Mouse (Mus musculus) megakaryocyte, adult 5-6 weeks (primary cell): Measurements from ENCODE around the gene Mgll. TPM values are rescaled to one million over a fixed set of nuclear protein-coding genes. Genes with fewer than 3 reads are reported as not detected.
A peak's percentile ranks its signal among the peaks of the same experiment; 100 is the strongest.

Experiments
- ATAC-seq: 2 replicates; pipeline ENCODE4 v1.8.0; 2016; ENCODE audit warnings: mild to moderate bottlenecking, inconsistent platforms; ENCODE audit not compliant: poor library complexity, severe bottlenecking
- total RNA-seq, 2 experiments: library from RNA; stranded (forward) in 1 of 2; stranded (reverse) in 1 of 2; fragments of 153-499, 151-499 nt in 1 of 2; fragments of 221-1000, 200-1000 nt in 1 of 2; gene quantifications; 2 replicates each; pipeline versions ENCODE4 v1.2.3 to v1.2.4; 2015 to 2017

Gene Mgll
- total RNA-seq, 2 experiments from 2014 or later = 3.7 to 4.2 TPM

DNA sequence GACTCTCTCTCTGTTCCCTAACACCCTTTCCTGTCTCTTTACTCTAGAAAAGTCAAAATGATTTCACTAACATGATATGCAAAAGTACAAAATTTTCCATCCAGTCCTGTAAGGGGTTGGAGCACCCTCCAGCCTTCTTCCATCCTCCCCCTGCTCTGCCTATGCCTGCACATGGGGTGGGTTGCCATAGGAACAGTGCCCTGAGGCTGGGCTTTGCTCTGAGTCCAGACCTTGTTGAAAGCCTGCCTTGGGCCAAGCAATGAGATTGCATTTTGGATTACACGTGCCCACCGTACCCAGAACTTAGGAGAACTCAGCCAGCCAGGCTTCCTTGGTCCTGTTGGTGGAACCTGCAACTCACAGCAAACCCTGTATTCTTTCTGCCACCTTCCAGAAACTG is 69.0 kb downstream of the Mgll start:
- ATAC-seq = no peak

- no peak for ATAC-seq
These were observed 69.7 kb downstream of the Mgll start for GRCm38 (mm10) chr6:88793872-88794271.

GRCm38 (mm10) chr6:88794561-88794971 is 70.4 kb downstream of the Mgll start:
- no peak for ATAC-seq

- no peak for ATAC-seq
These were observed 76.0 kb downstream of the Mgll start for GRCm38 (mm10) chr6:88800191-88800590.

GRCm38 (mm10) chr6:88800735-88801134 is 76.5 kb downstream of the Mgll start:
- no peak for ATAC-seq

- no peak for ATAC-seq
These were observed 78.8 kb downstream of the Mgll start for GRCm38 (mm10) chr6:88803051-88803450.

DNA sequence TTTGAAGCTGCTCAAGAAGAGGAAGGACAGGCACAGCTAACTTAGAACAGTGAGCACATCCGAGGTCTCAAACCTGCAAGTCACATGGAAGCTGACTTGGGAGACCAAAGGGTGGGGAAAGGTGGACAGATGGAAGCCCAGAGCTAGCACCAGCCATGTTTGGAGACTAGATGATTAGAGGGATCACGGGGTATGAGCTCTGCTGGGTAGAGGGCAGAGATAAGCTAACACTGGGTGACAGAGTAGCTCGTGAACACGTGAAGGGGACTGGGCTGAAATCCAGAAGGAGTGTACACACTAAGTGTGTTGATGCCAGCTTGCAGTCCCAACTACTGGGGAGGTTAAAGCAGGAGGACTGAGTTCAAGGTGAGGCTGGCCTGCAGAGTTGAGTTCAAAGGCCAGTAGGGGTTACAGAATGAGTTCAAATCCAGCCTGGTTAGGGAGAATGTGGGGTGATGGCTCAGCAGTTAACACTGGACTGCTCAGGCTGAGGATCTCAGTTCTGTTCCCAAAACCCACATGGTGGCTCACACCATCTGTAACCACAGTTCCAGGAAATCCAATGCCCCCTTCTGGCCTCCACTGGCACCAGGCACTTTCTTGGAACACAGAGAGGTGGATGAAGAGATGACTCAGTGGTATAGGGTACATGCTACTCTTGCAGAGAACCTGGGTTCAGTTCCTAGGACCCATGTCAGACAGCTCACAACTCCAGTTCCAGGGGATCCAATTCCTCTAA is 79.9 kb downstream of the Mgll start:
- ATAC-seq = no peak

DNA sequence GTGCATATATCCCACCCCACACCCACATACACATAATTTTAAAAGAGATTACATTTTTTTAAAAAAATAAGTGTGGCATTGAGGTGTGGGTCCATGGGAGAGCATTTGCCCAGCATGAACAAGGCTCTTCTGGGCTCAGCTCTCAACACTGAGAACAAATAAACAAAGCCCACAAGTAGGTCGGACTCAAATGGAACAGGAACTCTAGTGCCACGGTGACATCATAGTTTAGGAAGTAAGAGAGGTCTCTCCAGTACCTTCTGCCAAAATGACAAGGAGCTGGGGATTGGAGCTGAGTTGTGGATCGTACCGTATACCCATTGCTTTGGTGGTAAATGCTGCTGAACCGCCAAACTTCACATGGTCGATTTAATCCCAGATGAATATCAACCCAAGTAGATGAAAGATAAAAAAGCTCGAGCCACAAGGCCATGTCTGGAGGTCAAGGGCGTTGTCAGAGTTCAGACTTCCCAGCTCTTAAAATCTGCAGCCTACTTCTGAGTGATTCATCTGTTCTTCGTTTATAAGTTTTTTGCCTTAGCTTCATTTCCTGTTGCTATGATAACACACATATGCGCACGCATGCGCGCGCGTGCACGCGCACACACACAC is 80.9 kb downstream of the Mgll start:
- ATAC-seq = no peak

GRCm38 (mm10) chr6:88809091-88810037 is 85.2 kb downstream of the Mgll start:
- ATAC-seq = no peak

DNA sequence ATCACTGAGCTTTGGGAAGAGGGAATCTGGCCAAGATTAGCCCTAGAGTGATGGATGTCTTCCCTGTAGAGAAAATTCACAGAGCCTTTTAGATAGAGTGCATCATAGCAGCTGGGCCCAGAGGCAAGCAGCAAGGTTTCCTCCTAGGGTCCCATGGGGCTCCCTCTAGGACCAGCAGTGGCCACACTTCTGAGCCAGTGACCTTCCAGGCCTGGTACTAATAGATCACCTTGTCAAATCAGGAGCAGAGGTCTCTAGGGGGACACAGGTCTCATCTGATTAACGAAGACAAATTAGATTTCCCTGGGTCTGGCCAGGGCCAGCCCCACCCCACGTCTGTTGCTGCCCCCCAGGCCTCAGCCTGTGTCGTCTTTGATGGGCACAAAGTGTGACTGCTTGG is 86.1 kb downstream of the Mgll start:
- no peak for ATAC-seq

GRCm38 (mm10) chr6:88811396-88811795 is 87.2 kb downstream of the Mgll start:
- ATAC-seq = no peak

- ATAC-seq = no peak
These were observed 87.7 kb downstream of the Mgll start for GRCm38 (mm10) chr6:88811880-88812400.

DNA sequence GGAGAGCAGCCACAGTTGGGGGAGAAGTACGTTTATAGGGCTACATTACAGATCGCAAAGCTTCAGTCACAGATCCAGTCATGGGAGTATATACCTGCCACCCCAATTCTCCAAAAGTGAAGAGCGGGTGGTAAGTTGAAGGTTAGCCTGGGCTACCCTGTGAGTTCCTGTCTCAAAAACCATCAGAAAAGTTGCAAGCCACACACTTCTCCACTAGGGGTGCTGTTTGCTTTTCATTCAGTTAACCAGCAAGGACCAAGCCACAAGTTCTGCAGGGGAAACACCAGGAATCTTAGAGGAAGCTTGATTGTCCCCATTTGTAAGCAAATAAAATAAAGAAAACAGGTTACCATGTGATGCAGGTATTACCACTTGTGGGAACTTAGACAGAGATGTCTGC is 88.7 kb downstream of the Mgll start:
- peak; percentile 80 for ATAC-seq

DNA sequence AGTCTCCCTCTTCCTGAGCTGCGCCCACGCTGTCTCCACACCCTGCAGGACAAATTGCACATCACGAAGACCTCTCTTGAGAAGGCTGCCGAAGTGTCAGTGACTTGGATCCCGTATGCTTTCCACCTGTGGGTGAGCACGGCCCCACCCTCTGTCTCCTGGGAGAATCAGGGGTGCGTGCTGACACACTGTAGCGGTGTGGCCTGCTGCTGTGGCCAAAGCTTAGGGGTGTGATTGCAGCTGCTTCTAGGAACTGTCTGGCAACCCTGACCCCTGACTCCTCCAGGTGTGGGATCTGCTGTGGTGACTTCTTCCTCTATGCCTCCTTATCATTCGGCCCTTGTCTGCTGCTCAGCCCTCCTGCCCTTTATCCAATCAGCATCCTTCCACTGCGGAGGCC is 89.6 kb downstream of the Mgll start:
- no peak for ATAC-seq

GRCm38 (mm10) chr6:88815036-88815435 is 90.8 kb downstream of the Mgll start:
- no peak for ATAC-seq

DNA sequence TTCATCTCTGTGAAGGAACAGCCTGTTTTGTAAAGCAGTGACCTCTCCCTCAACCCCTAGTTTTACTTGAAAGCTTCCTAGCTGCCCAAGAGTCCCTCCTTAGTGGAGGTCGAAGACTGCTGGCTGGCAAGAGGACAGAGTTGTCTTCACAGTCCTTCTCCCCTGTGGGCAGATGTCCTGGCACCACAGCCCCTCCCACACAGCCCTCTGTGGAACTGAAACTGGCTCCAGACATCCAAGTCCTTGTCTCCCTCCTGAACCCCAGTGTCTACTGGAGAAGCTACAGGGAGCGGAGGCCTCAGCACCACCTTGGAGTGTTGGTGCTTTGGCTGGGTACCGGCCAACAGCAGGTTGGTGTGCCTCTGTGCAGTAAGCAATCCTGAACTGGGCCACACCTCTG is 91.3 kb downstream of the Mgll start:
- peak; percentile 41 for ATAC-seq

DNA sequence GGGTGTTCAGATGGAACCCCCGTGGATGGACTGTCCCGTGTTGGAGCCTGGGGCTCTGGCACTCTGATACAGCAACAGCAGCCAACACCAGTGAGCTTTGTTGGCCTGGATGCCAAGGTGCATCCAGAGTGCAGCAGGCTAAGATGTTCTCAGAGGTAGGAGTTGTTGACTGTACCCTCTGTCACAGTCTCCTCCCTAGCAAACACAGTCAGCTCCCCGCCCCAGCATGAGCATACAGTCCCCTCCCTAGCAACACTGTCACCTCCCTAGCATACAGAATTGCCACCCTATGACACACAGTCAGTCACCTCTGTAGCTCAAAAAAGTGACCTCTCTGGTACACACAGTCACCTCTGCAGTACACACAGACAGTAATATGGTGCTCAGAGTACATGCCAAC is 92.7 kb downstream of the Mgll start:
- no peak for ATAC-seq

GRCm38 (mm10) chr6:88820853-88821252 is 96.6 kb downstream of the Mgll start:
- ATAC-seq = peak; percentile 22; the same call in 1 of the 2 replicates

- ATAC-seq = no peak
These were observed 97.1 kb downstream of the Mgll start for GRCm38 (mm10) chr6:88821294-88821693.

DNA sequence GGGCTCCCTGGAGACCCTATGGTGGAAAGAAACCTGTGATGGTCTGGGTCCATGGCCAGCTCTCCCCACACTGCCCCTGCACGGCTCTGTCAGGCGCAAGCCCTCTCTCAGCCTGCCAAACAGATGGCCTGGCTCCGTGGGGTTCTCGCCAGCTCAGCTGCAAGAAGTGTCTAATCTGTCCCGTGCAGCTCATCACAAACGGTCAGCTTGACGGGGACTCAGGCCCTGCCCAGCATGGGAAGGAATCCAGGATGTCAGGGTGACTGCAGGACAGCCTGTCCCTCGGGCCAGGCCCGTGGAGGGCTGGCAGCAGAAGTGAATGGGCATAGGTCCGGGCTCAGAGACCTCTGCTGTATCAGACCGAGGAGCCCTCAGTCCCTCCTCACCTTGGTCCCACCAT is 97.7 kb downstream of the Mgll start:
- ATAC-seq = no peak

- no peak for ATAC-seq
These were observed 100.0 kb downstream of the Mgll start for GRCm38 (mm10) chr6:88824183-88824582.
